Mouse (Mus musculus) brain, adult 10 weeks (tissue): ENCODE measurements around the gene Gprc5a. TPM values are rescaled to one million over a fixed set of nuclear protein-coding genes. Genes with fewer than 3 reads are reported as not detected.

Source experiments
- polyA plus RNA-seq: library from polyadenylated mRNA; stranded (reverse); fragments of 350-450 nt; fragmentation: Illumina TruSeq; extraction: RNeasy Lipid Tissue Mini Kit (QIAGEN cat#74804); gene quantifications from one replicate; pipeline ENCODE4 v1.2.3, GENCODE M21; 2015; ENCODE audit warnings: low read depth, low replicate concordance

Gprc5a gene
- 0.36 TPM for polyA plus RNA-seq

DNA sequence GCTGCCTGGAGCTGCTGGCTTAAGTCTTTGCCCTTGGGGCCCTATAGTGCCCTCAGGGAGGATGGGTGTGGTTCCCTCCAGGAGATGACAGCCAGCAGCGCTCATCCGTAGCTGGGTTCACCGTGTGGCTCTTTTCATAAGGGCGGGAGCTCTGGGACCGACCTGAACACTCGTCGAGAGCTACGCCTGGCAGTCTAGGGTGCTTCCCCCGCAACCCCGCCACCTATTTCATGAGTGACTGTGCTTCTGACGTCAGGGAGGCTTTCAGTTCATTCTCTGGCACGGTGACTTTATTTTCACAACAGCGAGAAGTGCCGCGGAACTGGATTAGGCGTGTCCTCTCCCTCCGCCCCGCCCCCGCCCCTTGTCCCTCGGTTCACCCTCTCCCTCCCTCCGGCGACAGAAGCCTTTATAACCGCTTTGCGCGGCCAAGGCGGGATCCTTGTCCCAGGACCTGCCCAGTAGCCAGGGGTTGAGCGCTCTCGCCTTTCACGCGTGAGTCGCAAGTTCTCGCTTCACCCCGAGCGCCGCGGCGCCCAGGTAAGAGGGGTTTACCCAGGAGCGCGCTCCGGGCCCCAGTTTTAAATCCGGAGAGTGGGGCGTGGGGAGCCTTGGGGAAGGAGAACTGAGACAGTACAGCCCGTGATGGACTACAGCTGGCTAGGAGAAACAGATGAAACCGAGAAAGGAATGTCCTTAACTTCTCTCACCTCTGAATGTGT is at the start of gene Gprc5a:
Gprc5a (plus strand) TSS at position 416 of the 722 bp plus-strand sequence.

DNA sequence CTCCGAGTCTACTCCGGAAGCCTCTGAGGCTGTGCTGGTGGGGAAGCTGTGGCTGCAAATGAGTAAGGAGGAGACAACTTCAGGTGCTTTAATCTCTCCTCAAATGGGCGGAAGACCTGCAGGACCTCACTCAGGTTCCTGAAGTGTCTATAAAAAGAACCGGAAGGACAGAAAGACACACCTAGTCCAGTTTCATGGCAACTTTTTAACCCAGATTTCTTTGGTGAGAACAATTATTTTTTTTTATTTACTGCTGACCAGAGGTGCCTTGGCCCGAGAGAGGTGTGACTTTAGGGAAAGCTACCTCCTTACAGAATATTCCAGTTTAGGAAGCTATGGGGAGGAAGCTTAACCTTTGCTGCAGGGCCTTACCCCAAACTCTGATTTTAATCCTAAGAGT is 52.7 kb downstream of the Gprc5a start, which contains the start of gene Gprc5d:
Gprc5d (minus strand) TSS at position 101 of the 400 bp plus-strand sequence.

Other genes with a start within 250 kb of the Gprc5a start
- 35.4 TPM for gene Crebl2, start 235.5 kb upstream of the Gprc5a start, polyA plus RNA-seq
- 20.8 TPM for gene Gpr19, start 167.1 kb upstream of the Gprc5a start, polyA plus RNA-seq
- 43.3 TPM for gene Cdkn1b, start 145.2 kb upstream of the Gprc5a start, polyA plus RNA-seq
- 4.2 TPM for gene Apold1, start 83.9 kb upstream of the Gprc5a start, polyA plus RNA-seq
- 59.6 TPM for gene Ddx47, start 54.0 kb upstream of the Gprc5a start, polyA plus RNA-seq
- gene Gprc5d, start 52.6 kb downstream of the Gprc5a start, polyA plus RNA-seq = not detected
- gene Fam234b, start 132.3 kb downstream of the Gprc5a start, polyA plus RNA-seq = 141 TPM
- gene Hebp1, start 132.4 kb downstream of the Gprc5a start, polyA plus RNA-seq = 68.5 TPM
- 0.45 TPM for gene Gsg1, start 188.7 kb downstream of the Gprc5a start, polyA plus RNA-seq
- gene Pbp2, start 244.8 kb downstream of the Gprc5a start, polyA plus RNA-seq = not detected